Mouse (Mus musculus): ENCODE results near the gene Chka.

DNA sequence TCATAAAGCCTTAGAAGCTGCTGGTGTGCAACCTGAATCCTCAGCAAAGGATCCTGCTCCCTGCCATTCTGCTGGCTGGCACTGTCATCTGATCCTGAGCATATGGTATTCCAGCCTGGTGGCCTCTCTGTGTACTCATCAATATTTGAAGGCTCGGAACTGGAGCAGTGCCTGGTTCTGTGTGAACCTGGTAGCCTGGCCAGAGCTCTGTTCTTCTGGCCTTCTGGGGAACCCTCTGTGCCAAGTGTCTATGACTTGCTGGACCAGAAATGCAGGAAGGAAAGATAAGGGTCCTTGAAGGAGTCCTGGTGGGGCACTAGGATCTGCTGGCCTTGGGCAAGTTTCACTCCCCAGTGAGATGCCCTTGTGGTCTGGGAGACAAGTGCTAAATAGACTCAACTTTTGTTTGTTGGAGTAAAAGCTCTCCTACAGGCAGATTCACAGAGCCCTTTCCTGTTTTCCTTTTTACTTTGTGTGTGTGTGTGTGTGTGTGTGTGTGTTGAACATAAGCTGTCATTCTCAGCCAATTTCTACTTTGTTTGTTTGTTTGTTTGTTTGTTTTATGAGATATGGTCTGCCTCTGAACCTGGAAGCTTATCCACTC is 5.7 kb upstream of the Chka start:
- TF ChIP-seq EP300 (IDR thresholded peaks at IDR 0.05; ENCODE audit: low read depth) = no peak
- no peak for TF ChIP-seq CTCF (IDR thresholded peaks at IDR 0.05; ENCODE audit: low read depth)

Data from heart, postnatal 0 days (tissue).